Comparison of ENCODE assay signal across 31 mouse cellular contexts in genomic region chr5:76522446-76522845, GRCm38 (mm10). TPM values are rescaled to one million over a fixed set of nuclear protein-coding genes. Genes with fewer than 3 reads are reported as not detected.
DNase-seq lines count a peak whose midpoint lies in the region; ATAC-seq and TF ChIP-seq lines count a peak whose summit lies in the region.
"Had no signal": no experiment of that assay in that cellular context is flagged by ENCODE, and none has a peak within 500 bp of the region (broad histone marks: within the 10 kb centered on the region; RNA-seq: fewer than 3 reads in every experiment).

No protein-coding gene starts in this region.

- peaks cover 3 to 15% of the 10 kb centered on the region in 2 experiments for H3K27me3 ChIP-seq in MEL (ENCODE audit: control insufficient read depth in 1 of 2, insufficient read depth in 2 of 2, low read length in 2 of 2)
- H3K27me3 ChIP-seq in stomach, postnatal 0 days (ENCODE audit: control insufficient read depth, insufficient read depth, low read length): no peaks in the 10 kb centered on the region
- H3K27me3 ChIP-seq: CH12.LX; embryonic facial prominence, embryonic 12.5 days; embryonic facial prominence, embryonic 15.5 days; forebrain, embryonic 12.5 days; forebrain, embryonic 15.5 days had no signal

- no peak overlapping the region for H3K4me3 ChIP-seq in MEL (ENCODE audit: control insufficient read depth in 1 of 2, insufficient read depth in 1 of 2, low read depth in 2 of 2, low read length in 2 of 2)
- no peak overlapping the region for H3K4me3 ChIP-seq in stomach, postnatal 0 days (ENCODE audit: low read depth, low read length)
- H3K4me3 ChIP-seq: embryonic facial prominence, embryonic 12.5 days; embryonic facial prominence, embryonic 15.5 days; forebrain, embryonic 12.5 days; forebrain, embryonic 15.5 days; hindbrain, embryonic 10.5 days; hindbrain, embryonic 13.5 days had no signal

- ATAC-seq in common myeloid progenitor, adult 5-6 weeks (replicated peaks; ENCODE audit: low read depth, poor library complexity, severe bottlenecking): peak; percentile 66
- peak; percentile 59 for ATAC-seq in megakaryocyte, adult 5-6 weeks (ENCODE audit: poor library complexity, severe bottlenecking)
- no peak for ATAC-seq in stomach, postnatal 0 days (ENCODE audit: low FRiP score, low TSS enrichment)
- ATAC-seq: forebrain, embryonic 15.5 days; hindbrain, embryonic 16.5 days had no signal

- TF ChIP-seq RAD21 in MEL (IDR thresholded peaks at IDR 0.05; ENCODE audit: low read depth, low read length): no peak

- H3K4me2 ChIP-seq in stomach, postnatal 0 days (replicated peaks; ENCODE audit: low read depth): no peak overlapping the region
- H3K4me2 ChIP-seq: embryonic facial prominence, embryonic 12.5 days; embryonic facial prominence, embryonic 15.5 days; forebrain, embryonic 12.5 days; forebrain, embryonic 15.5 days; heart, embryonic 11.5 days; hindbrain, embryonic 13.5 days had no signal

- peaks cover 4 to 8% of the 10 kb centered on the region in 2 experiments for H3K4me1 ChIP-seq in MEL (ENCODE audit: control insufficient read depth in 1 of 2, insufficient read depth in 2 of 2, low read length in 2 of 2)
- no peaks in the 10 kb centered on the region for H3K4me1 ChIP-seq in stomach, postnatal 0 days (replicated peaks; ENCODE audit: control insufficient read depth, insufficient read depth)
- H3K4me1 ChIP-seq: embryonic facial prominence, embryonic 12.5 days; embryonic facial prominence, embryonic 15.5 days; forebrain, embryonic 12.5 days; forebrain, embryonic 15.5 days; hindbrain, embryonic 10.5 days; hindbrain, embryonic 13.5 days had no signal

- H3K27ac ChIP-seq in MEL (ENCODE audit: control insufficient read depth, low read depth, low read length): no peak overlapping the region
- no peak overlapping the region for H3K27ac ChIP-seq in stomach, postnatal 0 days (replicated peaks)
- H3K27ac ChIP-seq: embryonic facial prominence, embryonic 12.5 days; embryonic facial prominence, embryonic 15.5 days; forebrain, embryonic 12.5 days; forebrain, embryonic 15.5 days; hindbrain, embryonic 10.5 days; hindbrain, embryonic 13.5 days had no signal

- H3K79me2 ChIP-seq in MEL (ENCODE audit: control insufficient read depth, insufficient read depth, low read length, poor library complexity): no peaks in the 10 kb centered on the region

- peaks cover 0 to 11% of the 10 kb centered on the region in 2 experiments; a peak in 2 of 4 replicates for H3K36me3 ChIP-seq in MEL (ENCODE audit: control insufficient read depth in 1 of 2, insufficient read depth in 2 of 2, low read length in 2 of 2)
- no peaks in the 10 kb centered on the region for H3K36me3 ChIP-seq in stomach, postnatal 0 days (ENCODE audit: control insufficient read depth, insufficient read depth, low read length)
- H3K36me3 ChIP-seq: embryonic facial prominence, embryonic 12.5 days; embryonic facial prominence, embryonic 15.5 days; forebrain, embryonic 12.5 days; forebrain, embryonic 15.5 days; G1E; hindbrain, embryonic 10.5 days; hindbrain, embryonic 13.5 days had no signal

- TF ChIP-seq EP300 in MEL (IDR thresholded peaks at IDR 0.05; ENCODE audit: low read depth in 1 of 2, low read length in 2 of 2): no peak
- TF ChIP-seq EP300 in stomach, postnatal 0 days (optimal IDR thresholded peaks at IDR 0.05): no peak

- WGBS in stomach, postnatal 0 days: 77% methylated on average over 1 of the region's 1 CpGs

- DNase-seq in A20 (ENCODE audit: low read depth, low spot score): peak; percentile 29
- DNase-seq in MEL (ENCODE audit: low read depth, low spot score): peak; percentile 32
- DNase-seq in stomach, postnatal 0 days (ENCODE audit: low spot score): no peak
- no peak for DNase-seq in kidney, postnatal 25 days
- no peak for DNase-seq in right cerebral cortex, postnatal 10 days (ENCODE audit: low spot score in 2 of 2)
- no peak for DNase-seq in layer of hippocampus, postnatal 25 days (ENCODE audit: extremely low spot score in 1 of 2, low spot score in 1 of 2)
- DNase-seq: adrenal gland, adult 2 months; adrenal gland, postnatal 14 days; cerebellum, adult 18-20 months; cerebellum, adult 9-10 months; cerebellum, postnatal 14 days; gastrocnemius, postnatal 10 days; gastrocnemius, postnatal 36 days; heart, postnatal 36 days had no signal

- TF ChIP-seq POLR2A in MEL (IDR thresholded peaks at IDR 0.05; ENCODE audit: control insufficient read depth in 1 of 2, insufficient read depth in 1 of 2, low read depth in 1 of 2, low read length in 2 of 2, poor library complexity in 1 of 2): no peak

- no peak for TF ChIP-seq CTCF in MEL (IDR thresholded peaks at IDR 0.05 in 2 of 3, conservative IDR thresholded peaks at IDR 0.05 in 1 of 3; ENCODE audit: control insufficient read depth in 1 of 3, insufficient read depth in 1 of 3, low read depth in 2 of 3, low read length in 3 of 3, poor library complexity in 1 of 3, severe bottlenecking in 1 of 3)
- no peak for TF ChIP-seq CTCF in stomach, postnatal 0 days (IDR thresholded peaks at IDR 0.05; ENCODE audit: low read depth)

- no peaks in the 10 kb centered on the region; the same call in 1 of the 2 replicates for H3K9me3 ChIP-seq in MEL (replicated peaks; ENCODE audit: insufficient read depth, low read length)
- H3K9me3 ChIP-seq in stomach, postnatal 0 days (ENCODE audit: control insufficient read depth, low read length): no peaks in the 10 kb centered on the region
- H3K9me3 ChIP-seq: embryonic facial prominence, embryonic 12.5 days; embryonic facial prominence, embryonic 15.5 days; forebrain, embryonic 12.5 days; forebrain, embryonic 15.5 days; G1E; hindbrain, embryonic 10.5 days; hindbrain, embryonic 13.5 days had no signal

- no peak overlapping the region for H3K9ac ChIP-seq in MEL (ENCODE audit: control insufficient read depth, low read depth, low read length, poor library complexity, severe bottlenecking)
- no peak overlapping the region for H3K9ac ChIP-seq in stomach, postnatal 0 days (ENCODE audit: low read length)
- H3K9ac ChIP-seq: embryonic facial prominence, embryonic 12.5 days; embryonic facial prominence, embryonic 15.5 days; forebrain, embryonic 12.5 days; forebrain, embryonic 15.5 days; hindbrain, embryonic 13.5 days had no signal

TF ChIP-seq in MEL, 35 proteins besides CTCF, POLR2A, EP300 and RAD21:
- no peak for TF ChIP-seq SIN3A (IDR thresholded peaks at IDR 0.05; ENCODE audit: low read length)
- TF ChIP-seq ELF1 (IDR thresholded peaks at IDR 0.05; ENCODE audit: low read depth, low read length): no peak
- no peak for TF ChIP-seq ZC3H11A (IDR thresholded peaks at IDR 0.05; ENCODE audit: low read depth, low read length)
- TF ChIP-seq POLR2AphosphoS5 (IDR thresholded peaks at IDR 0.05; ENCODE audit: borderline replicate concordance, low read depth, low read length): no peak
- no peak for TF ChIP-seq E2F4 (IDR thresholded peaks at IDR 0.05; ENCODE audit: borderline replicate concordance, low read depth, low read length)
- no peak for TF ChIP-seq ZMIZ1 (IDR thresholded peaks at IDR 0.05; ENCODE audit: low read depth, low read length)
- no peak for TF ChIP-seq ETS1 (IDR thresholded peaks at IDR 0.05; ENCODE audit: low read depth, low read length)
- TF ChIP-seq TAL1 (IDR thresholded peaks at IDR 0.05; ENCODE audit: low read length): no peak
- no peak for TF ChIP-seq USF1 (IDR thresholded peaks at IDR 0.05; ENCODE audit: low read depth, low read length)
- TF ChIP-seq MAFK (IDR thresholded peaks at IDR 0.05; ENCODE audit: borderline replicate concordance, low read depth, low read length): no peak
- TF ChIP-seq CHD2 (IDR thresholded peaks at IDR 0.05; ENCODE audit: low read length): no peak
- no peak for TF ChIP-seq SMC3 (IDR thresholded peaks at IDR 0.05; ENCODE audit: low read depth, low read length)
- no peak for TF ChIP-seq MAZ (IDR thresholded peaks at IDR 0.05; ENCODE audit: low read depth, low read length)
- no peak for TF ChIP-seq NELFE (IDR thresholded peaks at IDR 0.05; ENCODE audit: low read depth, low read length)
- no peak for TF ChIP-seq JUND (IDR thresholded peaks at IDR 0.05; ENCODE audit: low read depth, low read length)
- no peak for TF ChIP-seq POLR2AphosphoS2 (IDR thresholded peaks at IDR 0.05; ENCODE audit: low read length)
- no peak for TF ChIP-seq MYB (IDR thresholded peaks at IDR 0.05; ENCODE audit: low read depth, low read length)
- no peak for TF ChIP-seq UBTF (IDR thresholded peaks at IDR 0.05; ENCODE audit: borderline replicate concordance, insufficient read depth, low read depth, low read length)
- TF ChIP-seq GATA1 (IDR thresholded peaks at IDR 0.05; ENCODE audit: low read depth, low read length): no peak
- no peak for TF ChIP-seq USF2 (IDR thresholded peaks at IDR 0.05; ENCODE audit: borderline replicate concordance in 1 of 2, insufficient read depth in 1 of 2, low read depth in 1 of 2, low read length in 2 of 2)

RNA-seq across cellular contexts. Expression of gene Exoc1, which starts 6.7 kb away (rescaled TPM):
- 40.8 and 45.2 TPM in 2 replicates for total RNA-seq in MEL (2012; rRNA removed)
- polyA plus RNA-seq in MEL (2012; ENCODE audit: insufficient read depth in 1 of 2, insufficient read length in 2 of 2, low read depth in 1 of 2, low replicate concordance in 2 of 2, missing spikeins in 1 of 2): 10 to 100 TPM in 1 of 2 experiments, not detected in 1; 34.2 TPM
- total RNA-seq in common myeloid progenitor, adult 5-6 weeks (2017): 58.8 and 78.7 TPM in 2 replicates
- 54.5 and 68.7 TPM in 2 replicates for total RNA-seq in megakaryocyte, adult 5-6 weeks (2015)
- 64.4 and 85.9 TPM in 2 replicates for total RNA-seq in megakaryocyte, adult 5-6 weeks (2017)
- polyA plus RNA-seq in stomach, postnatal 0 days (2015; fragmentation: Nextera tagmentation; extraction: Ambion mirVana): 14.7 and 15.1 TPM in 2 replicates
- total RNA-seq in layer of hippocampus, postnatal 25 days (2021): 10 to 100 TPM; 48.4 to 60.1 TPM

RNA-seq across cellular contexts. Expression of gene Gm7271, which starts 38.6 kb away (rescaled TPM):
- not detected in 2 replicates for total RNA-seq in MEL (2012; rRNA removed)
- polyA plus RNA-seq in MEL (2012; ENCODE audit: insufficient read depth in 1 of 2, insufficient read length in 2 of 2, low read depth in 1 of 2, low replicate concordance in 2 of 2, missing spikeins in 1 of 2): not detected
- total RNA-seq in common myeloid progenitor, adult 5-6 weeks (2017): not detected in 2 replicates
- not detected in 2 replicates for total RNA-seq in megakaryocyte, adult 5-6 weeks (2015)
- not detected in 2 replicates for total RNA-seq in megakaryocyte, adult 5-6 weeks (2017)
- not detected in 2 replicates for polyA plus RNA-seq in stomach, postnatal 0 days (2015; fragmentation: Nextera tagmentation; extraction: Ambion mirVana)
- total RNA-seq in layer of hippocampus, postnatal 25 days (2021): not detected
- total RNA-seq: adrenal gland, adult 2 months; adrenal gland, postnatal 14 days; adrenal gland, postnatal 4 days; CH12.LX; G1E; gastrocnemius, adult 18-20 months; gastrocnemius, postnatal 10 days; gastrocnemius, postnatal 36 days; heart, adult 8-10 months; heart, postnatal 36 days had no signal
- polyA plus RNA-seq: adrenal gland, adult 2 months; embryonic facial prominence, embryonic 15.5 days; forebrain, embryonic 12.5 days; forebrain, embryonic 15.5 days; G1E; heart, embryonic 11.5 days; heart, embryonic 14.5 days; heart, postnatal 0 days had no signal

Comparison
In these comparisons a context has a peak if more than half of its experiments do, and no peak if none do; other contexts are left out.
1. DNase-seq: peak in A20 (single experiment) and MEL (single experiment); none in stomach, postnatal 0 days (single experiment), kidney, postnatal 25 days (0 of 2), right cerebral cortex, postnatal 10 days (0 of 2) and layer of hippocampus, postnatal 25 days (0 of 2).